Mouse (Mus musculus): Measurements from ENCODE around the gene Ube2c.

- no peak for TF ChIP-seq CTCF (IDR thresholded peaks at IDR 0.05; ENCODE audit: extremely low read depth, insufficient read depth, insufficient read length, insufficient replicate concordance)
- no peak for TF ChIP-seq POLR2A (IDR thresholded peaks at IDR 0.05; ENCODE audit: low read depth, low read length)
These were observed 36.9 kb downstream of the Ube2c start for GRCm38 (mm10) chr2:164806614-164807013.

Data from spleen, adult 2 months (tissue).